Mouse (Mus musculus) skeletal muscle tissue, adult 2 months (tissue): ENCODE results near the gene Rpgrip1l.

ENCODE experiments used
- DNase-seq: peaks from one replicate; pipeline ENCODE4 v3.0.0-alpha.2; 2012; ENCODE audit warnings: low read depth, low spot score

Rpgrip1l gene

DNA sequence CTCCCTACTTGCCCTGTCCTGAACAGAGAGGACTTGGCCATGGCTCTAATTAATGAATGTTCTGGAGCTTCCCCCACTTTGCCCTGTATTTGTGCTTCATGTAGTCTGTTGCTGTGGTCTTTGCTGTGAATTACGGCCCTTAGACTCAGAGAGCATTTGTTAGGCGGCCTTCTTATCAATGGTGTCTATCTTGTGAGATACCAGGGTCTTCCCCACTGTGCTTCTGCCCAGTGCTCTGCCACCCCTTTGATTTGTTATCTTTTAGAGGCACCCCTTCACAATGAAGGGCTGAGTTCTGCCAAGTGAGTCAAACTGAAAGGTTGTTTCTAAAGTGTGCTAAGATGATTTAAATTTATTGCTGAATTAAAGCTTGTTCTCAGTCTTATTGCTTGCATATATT is 105.4 kb downstream of the Rpgrip1l start:
- DNase-seq = no peak

DNA sequence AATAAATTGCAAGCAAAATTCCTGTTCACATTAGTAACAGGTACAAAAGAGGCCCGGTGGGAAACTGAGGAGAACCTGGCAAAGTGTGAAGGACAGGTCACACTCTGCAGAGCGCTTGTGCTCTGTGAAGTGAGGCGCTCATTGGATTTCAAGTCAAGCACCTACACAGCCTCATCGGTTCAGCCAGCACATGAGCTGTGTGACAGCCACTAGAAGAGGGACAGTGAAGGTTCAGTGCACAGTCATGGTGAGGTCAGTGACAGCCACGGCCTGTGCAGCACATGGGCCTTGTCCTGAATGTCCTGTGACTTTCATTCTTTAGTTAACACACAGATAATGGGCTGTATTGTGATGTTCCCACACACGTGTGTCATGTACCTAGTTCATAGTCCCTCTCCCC is 107.2 kb downstream of the Rpgrip1l start:
- DNase-seq = no peak

- DNase-seq = no peak
Measured at GRCm38 (mm10) chr8:91201184-91201583, 111.9 kb downstream of the Rpgrip1l start.

DNA sequence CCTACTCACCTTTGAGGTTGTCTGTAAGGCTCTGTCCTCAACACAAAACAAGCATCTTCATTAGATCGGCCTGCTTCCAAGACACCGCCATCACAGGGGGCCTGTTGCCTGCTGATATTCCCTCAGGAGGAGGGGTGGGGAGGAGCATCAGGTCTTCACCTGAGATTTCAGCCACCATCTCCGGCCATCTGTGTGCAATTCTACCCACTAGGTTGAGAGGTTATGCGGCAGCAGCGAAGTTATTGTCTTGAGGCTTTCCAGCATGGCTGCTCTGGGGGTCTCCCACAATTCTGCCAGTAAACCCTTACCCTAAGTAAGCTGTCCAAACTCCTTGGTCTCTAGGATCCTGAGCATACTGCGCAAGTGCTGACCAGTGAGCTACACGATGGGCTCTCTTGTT is 113.2 kb downstream of the Rpgrip1l start, which contains the start of gene Aktip:
TSS of gene Aktip (minus strand) at position 101 of the 400 bp plus-strand sequence.
- no peak for DNase-seq

GRCm38 (mm10) chr8:91198036-91198435 is 115.0 kb downstream of the Rpgrip1l start:
- no peak for DNase-seq

GRCm38 (mm10) chr8:91197233-91197632 is 115.8 kb downstream of the Rpgrip1l start:
- peak; percentile 13 for DNase-seq

- no peak for DNase-seq
Measured at GRCm38 (mm10) chr8:91196661-91197060, 116.4 kb downstream of the Rpgrip1l start.

DNA sequence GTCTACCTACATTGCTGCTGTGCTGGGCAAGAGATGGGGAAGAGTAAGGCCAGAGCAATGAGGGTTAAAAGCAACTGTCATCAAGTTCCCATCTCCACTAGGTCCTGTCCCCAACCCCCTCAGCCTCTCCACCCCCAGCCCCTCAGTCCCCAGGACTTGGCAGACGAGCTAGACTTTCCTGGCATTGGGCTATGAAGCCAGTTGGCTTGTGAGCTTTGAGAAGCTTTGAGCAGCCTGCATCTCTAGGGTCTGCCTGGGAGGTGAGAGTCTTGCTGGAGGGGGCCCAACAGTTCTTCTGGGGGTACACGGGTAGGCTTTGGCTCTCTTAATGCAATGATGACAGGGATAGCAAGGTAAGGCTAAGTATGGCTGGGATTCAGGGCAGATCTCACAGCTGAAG is 119.0 kb downstream of the Rpgrip1l start:
- DNase-seq = no peak

GRCm38 (mm10) chr8:91192941-91193340 is 120.1 kb downstream of the Rpgrip1l start:
- no peak for DNase-seq

GRCm38 (mm10) chr8:91190816-91191340 is 122.2 kb downstream of the Rpgrip1l start:
- DNase-seq = peak; percentile 40

GRCm38 (mm10) chr8:91188152-91188551 is 124.9 kb downstream of the Rpgrip1l start:
- DNase-seq = no peak

DNA sequence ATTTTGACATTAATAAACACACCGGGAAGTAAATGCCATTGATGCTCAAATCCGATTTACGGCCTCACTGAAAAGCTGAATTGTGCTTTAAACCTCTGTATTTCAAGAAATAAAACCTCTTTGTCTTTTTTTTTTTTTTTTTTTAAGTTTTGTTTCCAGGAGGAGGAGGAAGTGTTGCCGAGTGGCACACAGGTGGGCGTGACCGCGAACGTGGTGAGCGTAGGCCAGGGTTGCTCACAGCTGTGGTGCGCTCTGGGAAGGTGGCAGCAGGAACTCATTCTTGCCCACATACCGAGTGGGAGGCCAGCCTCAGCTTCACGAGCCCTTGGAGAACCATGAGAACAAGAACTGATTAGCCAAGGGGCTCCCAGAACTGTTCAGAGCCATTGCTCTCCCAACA is 126.7 kb downstream of the Rpgrip1l start:
- no peak for DNase-seq

GRCm38 (mm10) chr8:91177708-91178107 is 135.4 kb downstream of the Rpgrip1l start:
- no peak for DNase-seq

GRCm38 (mm10) chr8:91176176-91176575 is 136.9 kb downstream of the Rpgrip1l start:
- no peak for DNase-seq

DNA sequence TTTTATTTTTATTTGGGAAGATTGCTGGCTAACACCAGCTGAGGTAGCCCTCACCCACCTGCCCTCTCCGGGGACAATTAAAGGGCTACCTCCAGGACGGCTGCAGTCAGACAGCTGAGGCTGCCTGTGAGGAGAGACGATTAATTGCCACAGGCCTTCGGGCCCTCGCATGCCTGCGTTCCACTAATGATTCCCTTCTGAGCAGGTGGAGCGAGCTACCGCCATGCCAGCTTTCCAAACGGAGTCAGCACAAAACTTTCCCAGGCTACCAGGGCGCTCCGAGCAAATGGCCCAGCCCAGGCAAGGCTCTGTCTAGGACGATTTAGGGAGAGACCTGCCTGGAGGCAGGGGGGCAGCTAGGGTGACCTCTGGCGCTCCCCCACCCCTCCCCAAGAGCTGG is 141.5 kb downstream of the Rpgrip1l start:
- no peak for DNase-seq

GRCm38 (mm10) chr8:91170914-91171313 is 142.1 kb downstream of the Rpgrip1l start:
- no peak for DNase-seq

DNA sequence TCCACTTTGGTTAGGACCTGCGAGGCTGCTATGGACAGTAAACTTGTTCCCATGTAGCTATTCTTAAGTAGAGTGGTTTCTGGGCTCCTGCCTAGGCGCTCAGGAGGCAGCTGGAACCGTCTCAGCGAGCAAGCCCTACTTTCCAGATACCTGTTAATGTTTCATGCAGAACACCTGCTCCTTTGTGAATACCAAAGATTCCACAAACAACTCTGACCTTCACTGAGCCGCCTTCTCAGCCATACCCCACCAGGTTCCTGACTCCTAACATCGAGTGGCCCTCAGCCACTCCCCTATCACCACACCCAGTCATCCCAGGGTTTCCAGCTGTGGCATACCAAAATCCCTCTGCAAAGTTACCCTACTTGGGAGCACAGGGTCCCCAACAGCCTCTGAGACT is 142.9 kb downstream of the Rpgrip1l start:
- DNase-seq = no peak
